Mouse (Mus musculus) small intestine, adult 2 months (tissue): Measurements from ENCODE around the gene Scpep1. TPM values are rescaled to one million over a fixed set of nuclear protein-coding genes. Genes with fewer than 3 reads are reported as not detected.

Experiments used
- H3K27ac ChIP-seq: fragments of 200-500 bp; 2 replicates; pipeline ENCODE4 v1.5.1; 2012; ENCODE audit warnings: low read depth, low read length, control low read depth, inconsistent platforms; ENCODE audit not compliant: insufficient read depth
- H3K27me3 ChIP-seq: fragments of 200-500 bp; 2 replicates; pipeline ENCODE4 v1.6.1; 2012; ENCODE audit warnings: mild to moderate bottlenecking, moderate library complexity, low read length, inconsistent platforms; ENCODE audit not compliant: control insufficient read depth, insufficient read depth
- H3K36me3 ChIP-seq: fragments of 200-500 bp; 2 replicates; pipeline ENCODE4 v1.6.1; 2012; ENCODE audit warnings: mild to moderate bottlenecking, low read length, control low read depth, inconsistent platforms; ENCODE audit not compliant: control insufficient read depth, insufficient read depth
- H3K4me1 ChIP-seq: fragments of 200-500 bp; 2 replicates; pipeline ENCODE4 v1.6.1; 2012; ENCODE audit warnings: low read length, inconsistent platforms, mixed read lengths; ENCODE audit not compliant: control insufficient read depth, insufficient read depth, insufficient read length
- H3K4me3 ChIP-seq: fragments of 200-500 bp; 2 replicates; pipeline ENCODE4 v1.5.1; 2012; ENCODE audit warnings: low read depth, mild to moderate bottlenecking, control low read depth, inconsistent platforms, low read length, moderate library complexity
- CTCF ChIP-seq: fragments of 200-500 bp; IDR thresholded peaks from 2 replicates; pipeline ENCODE4 v1.5.1; 2012; ENCODE audit warnings: low read depth, mild to moderate bottlenecking, control low read depth, inconsistent platforms, low read length, moderate library complexity, mixed read lengths; ENCODE audit not compliant: insufficient replicate concordance, insufficient read length; ENCODE audit errors: extremely low read depth
- POLR2A ChIP-seq: fragments of 200-500 bp; IDR thresholded peaks from 2 replicates; pipeline ENCODE4 v1.6.1; 2012; ENCODE audit warnings: low read depth, mild to moderate bottlenecking, control low read depth, inconsistent platforms, low read length, moderate library complexity
- WGBS: fragments of 180-500 bp; shearing (Covaris S2); methylation state at CpG from one replicate; pipeline ENCODE4 v1.1.7; 2018; 5-methylcytosine and 5-hydroxymethylcytosine counted together
- polyA plus RNA-seq: library from polyadenylated mRNA; depleted of rRNA; stranded (reverse); fragments of >200 nt; gene quantifications from 2 replicates; pipeline ENCODE4 v1.2.3, GENCODE M21; 2012

Gene Scpep1
- polyA plus RNA-seq, 1 experiment = 31.1 TPM

DNA sequence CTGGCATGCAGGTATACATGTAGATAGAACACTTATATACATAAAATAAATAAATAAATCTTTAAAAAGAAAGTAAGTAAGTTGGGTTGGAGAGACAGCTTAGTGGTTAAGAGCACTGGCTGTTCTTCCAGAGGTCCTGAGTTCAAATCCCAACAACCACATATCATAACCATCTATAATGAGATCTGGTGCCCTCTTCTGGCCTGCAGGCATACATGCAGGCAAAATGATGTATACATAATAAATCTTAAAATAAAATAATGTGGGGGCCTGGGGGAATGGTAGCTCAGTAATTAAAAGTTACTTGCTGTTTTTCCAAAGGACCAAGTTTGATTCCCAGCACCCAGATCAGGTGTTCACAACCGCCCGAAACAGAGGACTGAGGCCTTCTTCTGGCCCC is 16.5 kb downstream of the Scpep1 start:
- peaks cover 26% of the 10 kb centered on the region for H3K36me3 ChIP-seq
- 96% methylated on average over 2 of the region's 2 CpGs for WGBS
- no peaks in the 10 kb centered on the region for H3K4me1 ChIP-seq
- TF ChIP-seq POLR2A (no peak), CTCF (no peak)
- H3K27me3 ChIP-seq = no peaks in the 10 kb centered on the region
- H3K4me3 ChIP-seq = no peak overlapping the region
- H3K27ac ChIP-seq = no peak overlapping the region

DNA sequence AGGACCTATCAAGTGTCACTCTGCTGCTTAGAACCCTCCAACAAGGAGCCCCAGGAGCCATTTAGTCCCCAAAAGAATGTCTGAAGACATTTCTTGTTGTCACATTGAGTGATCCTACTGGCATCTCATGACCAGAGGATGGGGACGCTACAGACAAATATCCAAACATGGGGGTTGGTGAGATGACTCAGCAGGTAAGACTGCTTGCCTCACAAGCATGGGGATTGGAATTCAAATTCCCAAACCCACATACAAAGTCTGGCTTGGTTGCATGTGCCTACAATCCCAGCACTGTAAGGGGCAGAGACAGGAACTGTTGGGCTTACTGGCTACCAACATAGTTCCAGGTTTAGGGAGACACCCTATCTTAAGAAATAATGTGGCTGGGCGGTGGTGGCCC is 17.4 kb downstream of the Scpep1 start:
- TF ChIP-seq CTCF = no peak
- no peak for TF ChIP-seq POLR2A
- Histone ChIP-seq H3K4me1 (no peaks in the 10 kb centered on the region), H3K4me3 (no peak overlapping the region), H3K27me3 (no peaks in the 10 kb centered on the region), H3K27ac (no peak overlapping the region), H3K36me3 (peaks cover 31% of the 10 kb centered on the region)
- 92% methylated on average over 2 of the region's 2 CpGs for WGBS

DNA sequence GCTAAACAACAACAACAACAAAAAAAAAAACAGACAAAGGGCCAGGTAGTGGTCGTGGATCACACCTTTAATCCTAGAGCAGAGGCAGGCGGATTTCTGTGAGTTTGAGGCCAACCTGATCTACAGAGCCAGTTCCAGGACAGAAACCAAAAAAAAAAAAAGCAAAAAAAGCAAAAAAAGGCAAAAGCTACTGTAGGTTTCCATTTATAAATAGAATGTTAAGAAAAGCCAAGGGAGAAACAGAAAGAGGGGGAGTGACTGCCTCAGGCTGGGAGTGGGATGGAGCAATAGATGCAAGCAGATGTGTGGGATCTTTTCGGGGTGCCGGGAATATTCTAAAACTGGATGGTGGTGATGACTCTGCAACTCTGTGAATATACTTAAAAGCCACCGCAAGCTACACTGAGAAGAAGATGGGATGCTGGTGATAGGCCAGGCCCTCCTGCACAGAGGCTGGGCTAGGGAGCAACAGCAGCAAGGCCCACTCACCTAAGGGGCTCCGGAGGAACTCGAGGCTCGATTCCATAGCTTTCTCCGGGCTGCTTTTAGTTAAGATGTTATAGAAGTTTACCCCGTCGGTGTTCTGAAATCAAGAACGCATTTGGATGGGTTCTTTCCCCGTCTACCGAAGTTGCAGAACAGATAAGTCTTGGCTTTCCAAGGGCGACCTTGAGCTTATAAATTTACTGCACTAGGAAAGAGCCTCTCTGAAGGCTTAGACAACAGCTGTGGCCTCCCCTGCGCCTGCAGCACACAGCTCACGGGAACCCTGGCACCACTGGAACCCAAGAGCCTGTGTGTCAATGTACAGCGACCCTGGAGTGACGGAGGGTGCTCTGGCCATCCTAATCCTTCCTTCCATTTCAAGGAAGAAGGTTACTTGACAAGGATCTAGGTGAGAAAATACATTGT is 20.9 kb downstream of the Scpep1 start:
- Histone ChIP-seq H3K27me3 (no peaks in the 10 kb centered on the region), H3K36me3 (peaks cover 35% of the 10 kb centered on the region), H3K4me1 (no peaks in the 10 kb centered on the region), H3K4me3 (no peak overlapping the region), H3K27ac (no peak overlapping the region)
- 92% methylated on average over 19 of the region's 19 CpGs for whole genome bisulfite sequencing
- TF ChIP-seq POLR2A = no peak
- no peak for TF ChIP-seq CTCF

DNA sequence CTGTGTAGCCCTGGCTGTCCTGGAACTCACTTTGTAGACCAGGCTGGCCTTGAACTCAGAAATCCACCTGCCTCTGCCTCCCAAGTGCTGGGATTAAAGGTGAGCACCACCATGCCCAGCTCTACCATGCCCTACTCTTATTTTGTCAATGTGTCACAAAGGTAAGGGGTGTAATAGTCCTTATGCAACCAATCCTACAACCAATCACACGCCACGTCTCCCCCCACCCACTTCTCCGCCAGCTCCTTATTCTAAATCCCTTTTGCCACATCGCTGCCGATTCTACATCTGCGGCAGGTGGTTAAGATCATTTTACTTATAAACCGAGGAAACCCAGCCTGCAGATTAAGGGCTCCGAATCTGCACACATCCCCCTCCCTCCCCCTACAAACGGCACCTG is 22.2 kb downstream of the Scpep1 start:
- H3K36me3 ChIP-seq = peaks cover 46% of the 10 kb centered on the region
- TF ChIP-seq CTCF = no peak
- no peak for TF ChIP-seq POLR2A
- WGBS = 95% methylated on average over 9 of the region's 9 CpGs
- H3K27ac ChIP-seq = no peak overlapping the region
- no peak overlapping the region for H3K4me3 ChIP-seq
- no peaks in the 10 kb centered on the region for H3K4me1 ChIP-seq
- H3K27me3 ChIP-seq = no peaks in the 10 kb centered on the region

DNA sequence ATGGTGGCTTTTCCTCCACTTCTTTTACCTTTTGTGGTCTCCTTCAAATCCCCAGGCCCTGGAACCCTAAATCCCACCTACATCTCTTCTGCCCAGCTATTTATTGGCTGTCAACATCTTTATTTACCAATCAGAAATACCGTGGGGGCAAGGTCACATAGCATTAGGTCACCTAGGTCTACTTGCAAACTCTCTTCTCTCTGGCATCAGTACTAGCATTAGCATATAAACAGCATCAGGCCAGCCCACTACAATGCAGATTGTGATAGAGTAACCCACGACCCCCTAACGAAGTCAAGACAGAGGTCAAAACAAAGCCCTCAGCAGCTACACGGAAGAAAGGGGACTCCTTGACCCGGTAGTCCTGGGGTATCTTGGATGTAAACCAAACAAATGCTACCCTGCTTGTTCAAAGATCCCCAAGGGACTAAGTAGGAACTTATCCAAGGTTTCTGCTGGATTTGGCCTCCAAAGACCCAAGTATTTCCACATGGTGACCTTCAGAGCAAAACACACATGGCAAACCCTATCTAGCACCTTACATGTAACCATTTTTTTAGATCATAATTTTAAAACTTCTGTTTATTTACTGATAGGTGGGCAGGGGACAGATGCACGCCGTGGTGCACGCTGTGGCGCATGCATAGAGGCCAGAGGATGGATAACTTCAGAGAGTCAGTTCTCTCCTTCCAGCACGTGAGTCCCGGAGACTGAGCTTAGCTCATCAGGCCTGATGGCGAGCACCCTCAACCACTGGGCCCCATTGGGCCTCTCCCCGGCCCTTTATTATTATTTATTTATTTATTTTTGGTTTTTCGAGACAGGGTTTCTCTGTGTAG is 23.4 kb downstream of the Scpep1 start:
- Histone ChIP-seq H3K4me3 (no peak overlapping the region), H3K27ac (no peak overlapping the region), H3K4me1 (no peaks in the 10 kb centered on the region), H3K27me3 (no peaks in the 10 kb centered on the region), H3K36me3 (peaks cover 52% of the 10 kb centered on the region)
- WGBS = 91% methylated on average over 14 of the region's 14 CpGs
- TF ChIP-seq POLR2A (no peak), CTCF (no peak)

DNA sequence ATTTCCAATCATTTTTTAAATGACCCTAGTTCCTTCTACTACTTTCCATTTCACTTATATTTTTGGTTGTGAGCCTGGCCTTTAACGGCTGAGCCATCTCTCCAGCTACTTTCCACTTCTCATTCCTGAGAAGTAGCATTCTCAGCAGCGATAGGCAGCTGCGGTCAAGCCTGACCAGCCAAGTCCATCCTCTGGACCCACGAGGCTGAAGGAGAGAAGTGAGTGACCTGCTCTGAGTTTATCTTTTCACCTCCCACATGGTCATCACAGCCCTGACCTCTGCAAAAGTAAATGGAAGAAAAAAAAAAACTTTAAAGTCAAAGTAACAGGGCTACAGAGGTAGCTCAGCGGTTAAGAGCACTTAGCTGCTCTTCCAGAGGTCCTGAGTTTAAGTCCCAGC is 28.7 kb downstream of the Scpep1 start:
- no peaks in the 10 kb centered on the region for H3K4me1 ChIP-seq
- H3K4me3 ChIP-seq = no peak overlapping the region
- WGBS = 88% methylated on average over 5 of the region's 5 CpGs
- no peaks in the 10 kb centered on the region for H3K27me3 ChIP-seq
- TF ChIP-seq CTCF (no peak), POLR2A (no peak)
- no peak overlapping the region for H3K27ac ChIP-seq
- peaks cover 32% of the 10 kb centered on the region for H3K36me3 ChIP-seq
